Mouse (Mus musculus) forelimb bud, embryonic 11.5 days (tissue): ENCODE results near the gene Borcs6.

Experiments used
- DNase-seq: peaks from one replicate; pipeline ENCODE4 v3.0.0-alpha.2; 2012; ENCODE audit warnings: low read depth, low spot score

Borcs6 gene

GRCm38 (mm10) chr11:69048151-69048550 is 11.4 kb upstream of the Borcs6 start:
- DNase-seq = no peak

DNA sequence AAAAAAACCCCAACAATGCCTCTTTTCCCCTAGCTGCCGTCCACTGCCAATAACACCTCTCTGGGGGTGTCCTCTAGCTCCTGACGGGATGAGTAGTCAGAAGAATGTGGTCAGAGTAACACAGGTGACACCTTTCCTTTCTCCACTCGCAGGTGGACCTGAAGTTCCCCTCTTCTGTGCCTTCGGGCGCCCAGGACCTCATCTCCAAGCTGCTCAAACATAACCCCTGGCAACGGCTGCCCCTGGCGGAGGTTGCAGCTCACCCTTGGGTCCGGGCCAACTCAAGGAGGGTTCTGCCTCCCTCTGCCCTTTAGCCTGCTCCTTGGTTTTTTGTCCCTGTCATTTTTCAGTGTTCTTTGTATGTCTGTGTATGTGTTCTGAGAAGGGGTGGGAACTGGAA is 8.8 kb upstream of the Borcs6 start:
- no peak for DNase-seq

DNA sequence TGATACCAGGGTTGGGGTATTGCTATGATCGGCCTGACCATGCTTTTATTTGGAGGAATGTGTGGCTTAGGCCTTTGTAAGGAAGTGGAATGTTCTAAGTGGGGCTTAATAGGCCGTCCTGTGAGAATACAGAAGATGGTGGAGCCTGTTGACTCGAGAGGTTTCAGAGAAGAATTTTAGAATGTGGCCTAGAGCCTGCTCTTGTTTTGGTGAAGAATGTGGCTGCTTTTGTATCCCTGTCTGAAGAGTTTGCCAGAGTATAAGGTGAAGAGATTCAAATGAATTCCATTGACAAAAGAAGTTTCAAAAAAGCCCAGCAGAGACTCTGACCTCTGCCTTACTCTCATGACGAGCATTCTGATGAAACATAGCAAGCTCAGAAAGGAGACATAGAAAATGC is 7.7 kb upstream of the Borcs6 start:
- no peak for DNase-seq

DNA sequence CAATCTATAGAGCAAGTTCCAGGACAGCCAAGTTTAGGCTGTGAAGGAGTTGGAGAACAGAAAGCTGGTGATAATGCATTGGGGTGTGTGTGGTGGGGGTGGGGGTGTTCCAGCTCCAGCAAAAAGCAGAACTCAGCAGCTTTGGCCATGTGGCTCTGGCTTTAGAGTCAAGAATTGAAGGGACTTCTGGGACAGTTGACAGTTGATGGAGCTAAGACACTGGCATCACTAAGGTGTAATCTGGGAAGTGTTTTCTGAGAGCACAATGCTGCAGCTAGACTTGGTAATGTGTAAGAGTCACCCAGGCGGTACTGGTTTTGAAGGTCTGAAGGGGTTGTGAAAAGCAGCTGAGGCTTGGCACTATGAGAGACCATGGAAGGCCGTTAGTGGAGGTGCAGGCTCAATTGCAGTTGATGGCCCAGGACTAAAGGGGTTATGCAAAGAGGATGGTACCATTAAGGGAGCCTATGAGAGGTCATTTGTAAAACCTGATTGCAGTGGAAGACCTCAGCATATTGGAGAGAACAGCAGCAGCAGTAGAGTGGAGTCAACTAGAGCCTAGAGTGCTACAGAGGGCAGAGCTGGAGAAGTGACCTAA is 6.6 kb upstream of the Borcs6 start:
- no peak for DNase-seq

DNA sequence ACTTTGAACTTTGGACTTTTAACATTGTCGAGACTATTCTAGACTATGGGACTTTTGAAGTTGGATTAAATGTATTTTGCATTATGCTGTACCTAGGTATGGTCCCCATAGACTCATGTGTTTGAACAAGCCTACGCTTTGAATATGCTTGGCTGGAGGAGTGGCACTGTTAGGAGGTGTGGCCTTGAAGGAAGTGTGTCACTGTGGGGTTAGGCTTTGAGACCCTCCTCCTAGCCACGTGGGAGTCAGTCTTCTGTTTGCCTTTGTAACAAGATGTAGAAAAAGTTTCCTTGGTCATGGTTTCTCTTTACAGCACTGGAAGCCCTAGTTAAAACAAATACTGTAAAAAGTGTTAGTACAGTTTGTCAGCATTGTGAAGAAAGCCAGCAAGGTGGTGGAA is 5.7 kb upstream of the Borcs6 start:
- DNase-seq = no peak

- DNase-seq = no peak
Measured at GRCm38 (mm10) chr11:69058265-69058664, 1.3 kb upstream of the Borcs6 start.

DNA sequence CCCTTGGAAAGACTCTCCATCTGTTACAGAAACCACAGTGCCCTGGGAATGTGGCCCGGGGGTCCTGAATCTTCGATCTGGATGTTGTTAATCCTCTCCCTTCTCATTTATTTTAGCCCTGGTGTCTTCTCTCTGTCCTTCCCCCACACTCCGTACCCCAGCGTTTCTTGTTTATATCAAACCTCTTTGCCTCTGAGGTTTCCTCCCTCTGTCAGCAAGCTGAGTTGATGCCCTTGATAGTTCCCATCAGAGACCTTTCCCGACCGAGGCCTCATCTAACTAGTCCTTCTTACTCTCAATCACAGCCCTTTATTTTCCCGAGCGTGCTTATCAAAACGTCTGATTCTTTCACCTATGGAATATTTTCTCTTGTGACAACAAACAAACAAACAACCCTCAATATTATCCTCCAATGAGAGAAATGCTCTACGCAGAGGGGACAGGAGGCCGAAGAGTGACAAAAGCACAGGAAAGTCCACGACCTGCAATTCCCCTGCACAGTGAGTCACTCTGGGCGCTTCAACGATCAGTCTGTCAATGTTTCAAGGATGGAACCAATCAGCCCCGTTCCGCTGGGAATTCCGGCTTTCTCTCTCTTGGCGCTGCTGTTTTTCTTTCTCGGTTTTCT is 674 bp upstream of the Borcs6 start:
- no peak for DNase-seq

GRCm38 (mm10) chr11:69059975-69060411 is 476 bp downstream of the Borcs6 start:
- no peak for DNase-seq

DNA sequence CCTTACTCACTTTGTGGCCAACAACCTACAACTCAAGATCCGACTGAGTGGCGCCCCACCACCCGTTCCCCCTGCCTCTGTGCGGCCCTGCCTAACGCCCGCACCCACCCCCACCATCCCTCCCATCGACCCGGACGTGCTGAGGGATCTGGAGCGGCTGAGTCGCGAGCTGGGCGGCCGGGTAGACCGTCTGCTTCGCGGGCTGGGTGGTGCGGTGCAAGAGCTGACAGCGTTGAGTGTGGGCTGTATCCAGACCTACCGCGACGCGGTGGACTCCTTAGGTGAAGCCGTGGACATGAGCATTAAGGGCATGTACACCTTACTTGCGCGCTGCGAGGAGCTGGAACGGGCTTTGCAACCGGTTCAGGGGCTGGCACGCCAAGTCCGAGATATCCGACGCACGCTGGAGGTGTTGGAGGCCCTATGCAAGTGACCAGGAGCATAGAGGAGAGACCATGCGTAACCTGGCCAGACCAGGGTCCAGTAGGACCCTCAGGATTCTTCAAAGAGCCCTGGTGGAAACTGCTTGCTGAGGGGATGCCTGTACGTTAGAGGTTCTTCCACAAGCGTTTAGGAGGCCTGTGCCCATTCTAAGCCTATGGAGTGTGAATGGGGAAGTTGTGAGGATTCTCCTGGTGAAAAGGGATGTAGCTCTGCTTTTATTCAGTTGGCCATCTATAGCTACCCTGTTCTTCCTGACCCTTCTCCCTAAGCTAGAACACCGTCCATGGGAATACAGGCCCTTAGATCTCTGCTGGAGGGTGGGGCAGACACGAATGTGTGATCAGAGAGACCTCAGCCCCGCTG is 1.1 kb downstream of the Borcs6 start:
- DNase-seq = no peak

DNA sequence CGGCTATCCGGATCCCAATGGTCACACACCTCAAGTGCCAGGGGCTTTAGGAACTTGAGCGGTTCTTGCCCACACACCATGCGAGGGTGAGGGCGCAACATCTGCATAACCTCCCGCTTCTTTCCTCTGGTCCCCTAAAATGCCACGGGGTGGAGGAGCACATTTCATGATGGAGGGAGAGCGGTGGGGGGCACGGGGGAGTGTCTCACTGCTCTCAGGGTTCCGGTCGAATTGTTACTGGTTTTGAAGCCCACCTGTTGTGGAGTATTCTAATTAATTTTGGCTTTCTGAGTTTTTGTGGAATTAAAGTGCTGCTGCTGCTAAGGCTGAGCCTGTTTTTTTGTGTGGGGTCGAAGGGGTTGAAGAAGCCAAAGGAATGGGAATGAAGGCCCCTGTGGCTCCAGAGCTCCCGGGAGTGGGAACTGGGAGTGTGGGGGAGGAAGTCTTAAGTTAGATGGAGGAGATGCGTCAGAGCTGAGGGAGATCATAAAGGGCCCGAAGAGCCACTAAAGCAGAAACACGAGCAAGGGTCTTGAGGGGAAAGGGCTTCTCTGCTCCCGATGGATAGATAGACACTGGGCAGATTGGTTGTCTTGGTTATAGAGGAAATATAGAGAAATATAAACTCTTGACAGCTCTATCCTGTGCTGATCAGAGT is 1.9 kb downstream of the Borcs6 start:
- DNase-seq = no peak

GRCm38 (mm10) chr11:69062194-69062760 is 2.8 kb downstream of the Borcs6 start:
- DNase-seq = peak; percentile 75

DNA sequence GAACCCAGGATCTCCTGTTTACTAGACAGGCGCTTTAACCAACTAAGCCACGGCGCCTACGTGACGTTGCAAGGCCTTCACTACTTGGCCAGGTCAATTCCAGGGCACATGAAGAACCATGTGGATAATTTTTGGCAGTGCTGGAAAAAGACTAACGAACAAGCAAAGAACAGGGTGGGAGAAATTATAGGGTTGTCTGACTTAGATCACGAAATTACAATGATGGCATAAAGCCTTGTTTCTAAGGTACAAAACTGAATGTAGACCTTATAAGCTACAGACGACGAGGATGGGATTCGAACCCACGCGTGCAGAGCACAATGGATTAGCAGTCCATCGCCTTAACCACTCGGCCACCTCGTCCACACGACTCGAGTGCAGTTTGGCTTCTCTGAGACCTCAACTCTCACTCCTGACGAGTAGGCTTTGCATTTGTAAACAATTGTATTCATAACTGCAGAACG is 3.3 kb downstream of the Borcs6 start:
- peak; percentile 95 for DNase-seq

GRCm38 (mm10) chr11:69063413-69064201 is 4.1 kb downstream of the Borcs6 start:
- peak; percentile 81 for DNase-seq

GRCm38 (mm10) chr11:69064259-69065133 is 5.0 kb downstream of the Borcs6 start:
- no peak for DNase-seq

DNA sequence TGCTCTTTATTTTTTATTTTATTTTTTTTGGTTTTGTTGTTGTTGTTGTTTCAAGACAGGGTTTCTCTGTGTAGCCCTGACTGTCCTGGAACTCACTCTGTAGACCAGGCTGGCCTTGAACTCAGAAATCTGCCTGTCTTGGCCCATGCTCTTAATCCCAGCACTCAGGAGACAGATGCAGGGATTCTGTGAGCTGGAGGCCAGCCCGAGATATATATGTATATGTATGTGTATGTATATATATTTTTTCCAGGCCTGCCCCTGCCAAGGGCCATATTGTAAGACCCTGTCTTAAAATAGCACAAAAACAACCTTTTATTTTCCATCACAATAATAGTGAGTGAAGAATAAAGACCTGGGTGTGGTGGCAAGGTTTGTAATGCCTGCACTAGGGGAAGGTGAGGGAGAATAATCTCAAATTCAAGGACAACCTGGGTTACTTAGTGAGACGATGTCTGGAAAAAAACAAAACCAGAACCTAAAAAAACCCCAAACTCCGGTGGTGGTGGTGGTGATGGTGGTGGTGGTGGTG is 5.9 kb downstream of the Borcs6 start:
- DNase-seq = no peak

DNA sequence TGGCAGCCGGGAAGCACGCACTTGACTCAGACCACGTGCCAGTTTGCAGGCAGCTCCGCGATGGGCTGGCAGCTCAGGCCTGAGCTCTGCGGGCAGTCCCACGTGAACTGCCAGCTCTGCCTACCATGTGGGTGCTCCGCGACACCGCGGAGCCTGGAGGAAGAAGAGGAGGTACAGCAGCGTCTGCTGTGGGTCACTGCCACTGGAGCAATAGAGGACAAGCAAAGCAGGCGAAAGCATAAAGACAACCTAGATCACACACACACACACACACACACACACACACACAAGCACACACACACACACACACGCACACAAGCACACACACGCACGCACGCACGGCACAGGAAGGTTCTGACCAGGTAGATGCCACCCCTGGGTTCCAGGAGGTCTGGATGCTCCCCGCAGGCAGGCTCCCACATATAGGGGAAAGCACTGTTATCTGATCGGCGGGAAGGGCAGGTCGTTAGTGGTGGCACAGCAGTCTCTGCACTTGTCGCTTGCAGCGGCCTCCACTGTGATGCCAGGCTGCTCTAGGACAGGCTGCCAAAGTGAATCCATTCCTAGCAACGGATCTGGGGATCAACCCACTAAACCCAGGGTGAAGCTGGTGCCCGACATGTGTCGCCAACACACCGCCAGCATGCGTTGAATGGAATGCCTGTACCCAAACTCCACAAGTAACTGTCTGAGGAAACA is 6.8 kb downstream of the Borcs6 start:
- DNase-seq = no peak

- DNase-seq = peak; percentile 91
Measured at GRCm38 (mm10) chr11:69066956-69067355, 7.4 kb downstream of the Borcs6 start.

- DNase-seq = no peak
Measured at GRCm38 (mm10) chr11:69067601-69068000, 8.1 kb downstream of the Borcs6 start.

- DNase-seq = no peak
Measured at GRCm38 (mm10) chr11:69070093-69070492, 10.6 kb downstream of the Borcs6 start.
